Mouse (Mus musculus) C2C12 (cell line): ENCODE measurements around the gene Trappc6a. TPM values are rescaled to one million over a fixed set of nuclear protein-coding genes. Genes with fewer than 3 reads are reported as not detected.

ENCODE experiments used
- H3K27me3 ChIP-seq: one replicate; pipeline ENCODE4 v1.6.1; 2011; ENCODE audit not compliant: control insufficient read depth, insufficient read depth, insufficient read length
- H3K36me3 ChIP-seq: one replicate; pipeline ENCODE4 v1.6.1; 2011; ENCODE audit not compliant: control insufficient read depth, insufficient read depth
- H3K4me3 ChIP-seq: one replicate; pipeline ENCODE4 v1.5.1; 2011; ENCODE audit warnings: mild to moderate bottlenecking, control low read depth; ENCODE audit not compliant: poor library complexity, insufficient read depth, severe bottlenecking
- H3K79me2 ChIP-seq: one replicate; pipeline ENCODE4 v1.6.1; 2011; ENCODE audit not compliant: control insufficient read depth, insufficient read depth
- H3K79me3 ChIP-seq: one replicate; pipeline ENCODE4 v1.6.1; 2011; ENCODE audit warnings: low read depth, control low read depth
- H3ac ChIP-seq: one replicate; pipeline ENCODE3; 2011; ENCODE audit warnings: low read depth; ENCODE audit not compliant: control insufficient read depth, insufficient read length
- CEBPB ChIP-seq: IDR thresholded peaks from one replicate; pipeline ENCODE4 v1.6.1; 2011; ENCODE audit warnings: low read depth, mild to moderate bottlenecking, control low read depth, moderate library complexity
- CTCF ChIP-seq: IDR thresholded peaks from one replicate; pipeline ENCODE4 v1.5.1; 2011; ENCODE audit not compliant: control insufficient read depth, insufficient read depth, insufficient read length
- FOSL1 ChIP-seq: IDR thresholded peaks from one replicate; pipeline ENCODE4 v1.8.0; 2011; ENCODE audit warnings: mild to moderate bottlenecking, low read length; ENCODE audit not compliant: poor library complexity, insufficient read depth, severe bottlenecking
- MAX ChIP-seq: IDR thresholded peaks from one replicate; pipeline ENCODE4 v1.6.1; 2011; ENCODE audit warnings: mild to moderate bottlenecking, control low read depth
- MYOD1 ChIP-seq: IDR thresholded peaks from one replicate; pipeline ENCODE4 v1.6.1; 2011; ENCODE audit warnings: low read depth; ENCODE audit not compliant: control insufficient read depth, insufficient read length
- MYOG ChIP-seq: IDR thresholded peaks from one replicate; pipeline ENCODE4 v1.6.1; 2011; ENCODE audit not compliant: control insufficient read depth, insufficient read length; ENCODE audit errors: extremely low read depth
- USF1 ChIP-seq: IDR thresholded peaks from one replicate; pipeline ENCODE4 v1.6.1; 2011; ENCODE audit warnings: low read depth, mild to moderate bottlenecking, control low read depth, moderate library complexity
- polyA plus RNA-seq: library from polyadenylated mRNA; unstranded; fragments of >200 nt; fragmentation: generic; extraction: Trizol; gene quantifications from one replicate; pipeline ENCODE4 v1.2.1, GENCODE M21; 2012; ENCODE audit warnings: missing spikeins

The Trappc6a gene
- polyA plus RNA-seq, 1 experiment, result 23.2 TPM

GRCm38 (mm10) chr7:19524420-19525104 lies 16.4 kb downstream of the Trappc6a start:
- Histone ChIP-seq H3K79me2 (no peaks in the 10 kb centered on the region), H3K27me3 (peaks cover 56% of the 10 kb centered on the region), H3K4me3 (no peak overlapping the region), H3K36me3 (no peaks in the 10 kb centered on the region), H3ac (no peak overlapping the region), H3K79me3 (no peaks in the 10 kb centered on the region)
- TF ChIP-seq FOSL1, result no peak
- no peak for TF ChIP-seq CEBPB
- TF ChIP-seq MAX, result no peak
- no peak for TF ChIP-seq MYOG
- TF ChIP-seq CTCF, result no peak
- no peak for TF ChIP-seq MYOD1
- no peak for TF ChIP-seq USF1

DNA sequence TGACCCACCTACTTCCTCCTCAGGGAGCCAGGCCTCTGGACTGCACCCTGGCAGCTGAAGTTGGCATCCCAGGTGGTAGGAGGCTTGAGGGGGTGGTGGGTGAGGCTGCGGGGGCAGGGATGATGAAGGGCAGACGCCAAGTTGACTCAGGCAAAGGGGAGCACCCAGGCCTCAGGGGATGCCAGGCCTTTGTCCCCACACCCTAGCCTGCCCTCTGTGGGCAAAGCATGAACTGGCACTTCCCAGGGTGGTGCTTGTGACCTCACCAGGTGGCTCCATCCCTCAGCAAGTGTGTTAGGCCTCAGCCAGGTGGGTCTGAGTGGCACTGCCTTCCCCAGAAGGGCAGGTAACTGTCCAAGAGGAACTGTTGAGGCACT lies 16.9 kb downstream of the Trappc6a start:
- no peaks in the 10 kb centered on the region for H3K79me2 ChIP-seq
- H3ac ChIP-seq, result no peak overlapping the region
- H3K4me3 ChIP-seq, result no peak overlapping the region
- no peaks in the 10 kb centered on the region for H3K79me3 ChIP-seq
- H3K27me3 ChIP-seq, result peaks cover 50% of the 10 kb centered on the region
- TF ChIP-seq CEBPB (no peak), CTCF (no peak), MYOG (no peak), USF1 (no peak)
- no peaks in the 10 kb centered on the region for H3K36me3 ChIP-seq

DNA sequence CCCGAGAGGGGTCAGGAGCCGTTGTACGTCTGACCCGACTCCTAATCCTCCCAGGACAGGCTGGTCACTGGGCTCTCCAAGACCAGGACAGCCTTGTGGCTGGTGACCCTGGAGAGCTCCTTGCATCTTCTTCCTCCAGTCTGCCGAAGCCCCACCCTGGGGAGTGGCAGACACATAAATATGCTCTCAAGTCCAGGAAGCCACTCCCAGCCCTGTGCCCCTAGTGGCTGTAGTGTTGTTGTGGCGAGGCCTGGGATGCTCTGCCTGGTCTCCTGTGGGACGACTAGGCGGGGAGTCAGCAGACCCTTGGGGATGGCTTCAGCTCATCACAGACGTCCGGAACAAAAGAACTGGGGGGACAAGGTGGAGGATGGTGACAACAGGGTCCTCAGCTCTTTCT lies 22.9 kb downstream of the Trappc6a start:
- Histone ChIP-seq H3K27me3 (no peaks in the 10 kb centered on the region), H3ac (no peak overlapping the region), H3K4me3 (no peak overlapping the region), H3K79me2 (no peaks in the 10 kb centered on the region), H3K36me3 (peaks cover 3% of the 10 kb centered on the region), H3K79me3 (no peaks in the 10 kb centered on the region)
- TF ChIP-seq MAX (no peak), FOSL1 (no peak), CEBPB (no peak), MYOD1 (no peak), MYOG (no peak), CTCF (no peak), USF1 (no peak)

DNA sequence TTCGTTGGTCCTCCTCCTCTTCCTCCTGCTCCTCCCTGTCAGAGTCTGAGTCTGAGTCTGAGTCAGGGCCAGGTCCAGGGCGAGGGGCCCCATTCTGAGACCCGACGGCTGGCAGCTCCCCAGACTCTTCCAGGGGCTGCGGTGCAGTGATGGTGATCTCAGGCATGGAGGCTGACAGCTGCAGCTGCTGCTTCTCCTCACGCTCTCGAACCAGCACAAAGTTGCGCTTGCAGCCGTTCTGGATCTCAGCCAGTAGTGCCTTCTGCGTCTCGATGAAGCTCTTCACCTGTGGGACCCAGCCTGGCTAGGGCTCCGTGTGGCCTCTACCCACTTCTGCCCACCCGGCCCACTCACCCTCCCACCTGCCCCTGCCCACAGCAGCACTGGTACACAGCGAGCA lies 24.0 kb downstream of the Trappc6a start:
- H3K4me3 ChIP-seq, result no peak overlapping the region

GRCm38 (mm10) chr7:19534676-19535075 lies 26.5 kb downstream of the Trappc6a start:
- Histone ChIP-seq H3ac (no peak overlapping the region), H3K36me3 (peaks cover 3% of the 10 kb centered on the region), H3K4me3 (no peak overlapping the region), H3K79me2 (peaks cover 19% of the 10 kb centered on the region), H3K27me3 (no peaks in the 10 kb centered on the region), H3K79me3 (peaks cover 12% of the 10 kb centered on the region)
- no peak for TF ChIP-seq USF1
- no peak for TF ChIP-seq MAX
- TF ChIP-seq MYOG, result no peak
- no peak for TF ChIP-seq CTCF
- no peak for TF ChIP-seq CEBPB
- TF ChIP-seq MYOD1, result no peak
- TF ChIP-seq FOSL1, result no peak

More for the DNA sequence above, 24.0 kb downstream of the Trappc6a start:
- Histone ChIP-seq H3K79me2 (no peaks in the 10 kb centered on the region), H3K79me3 (no peaks in the 10 kb centered on the region), H3ac (no peak overlapping the region), H3K27me3 (no peaks in the 10 kb centered on the region), H3K36me3 (peaks cover 3% of the 10 kb centered on the region)
- TF ChIP-seq MYOD1 (peak; percentile 93), MYOG (no peak), FOSL1 (no peak), CEBPB (no peak), USF1 (no peak)
